Mouse (Mus musculus) megakaryocyte, embryonic 14.5 days (primary cell): ENCODE results near the gene 1700001L19Rik.

Experiments used
- FLI1 ChIP-seq: IDR thresholded peaks from 2 replicates; pipeline ENCODE4 v1.6.1; 2012; ENCODE audit warnings: low read length, inconsistent platforms, mixed read lengths
- GATA1 ChIP-seq: IDR thresholded peaks from 3 replicates; pipeline ENCODE4 v1.6.1; 2012; ENCODE audit warnings: mixed read lengths, low read length, inconsistent platforms, borderline replicate concordance

- TF ChIP-seq FLI1 (no peak), GATA1 (no peak)
Observed at GRCm38 (mm10) chr13:68569589-68570336, 27.5 kb upstream of the 1700001L19Rik start.
